Mouse (Mus musculus) liver, embryonic 13.5 days (tissue): Measurements from ENCODE around the gene Stip1. TPM values are rescaled to one million over a fixed set of nuclear protein-coding genes. Genes with fewer than 3 reads are reported as not detected.

Source experiments
- ATAC-seq: fragments of 200-750 bp; cut with Nextera tagmentation; 2 replicates; pipeline ENCODE4 v1.8.0; 2017; ENCODE audit warnings: low read depth, mild to moderate bottlenecking, moderate number of reproducible peaks, moderate library complexity
- DNase-seq: peaks from one replicate; pipeline ENCODE4 v3.0.0; 2022
- H3K27ac ChIP-seq: fragments of 300-500 bp; sonication (generic); 2 replicates; pipeline ENCODE4 v1.5.1; 2015; ENCODE audit warnings: moderate library complexity, mild to moderate bottlenecking, inconsistent platforms
- H3K27me3 ChIP-seq: fragments of 300-500 bp; sonication (generic); 2 replicates; pipeline ENCODE4 v1.6.1; 2015; ENCODE audit warnings: mild to moderate bottlenecking, inconsistent platforms
- H3K36me3 ChIP-seq: fragments of 300-500 bp; sonication (generic); 2 replicates; pipeline ENCODE4 v1.6.1; 2015; ENCODE audit warnings: mild to moderate bottlenecking, inconsistent platforms
- H3K4me1 ChIP-seq: fragments of 300-500 bp; sonication (generic); replicated peaks from 2 replicates; pipeline ENCODE4 v1.6.1; 2015; ENCODE audit warnings: inconsistent platforms
- H3K4me2 ChIP-seq: fragments of 300-500 bp; sonication (generic); 2 replicates; pipeline ENCODE4 v1.6.1; 2015; ENCODE audit warnings: inconsistent platforms, mild to moderate bottlenecking, moderate library complexity
- H3K4me3 ChIP-seq: fragments of 300-500 bp; sonication (generic); replicated peaks from 2 replicates; pipeline ENCODE4 v1.5.1; 2015; ENCODE audit warnings: mild to moderate bottlenecking, inconsistent platforms
- H3K9ac ChIP-seq: fragments of 300-500 bp; sonication (generic); 2 replicates; pipeline ENCODE4 v1.6.1; 2015; ENCODE audit warnings: mild to moderate bottlenecking, inconsistent platforms
- H3K9me3 ChIP-seq: fragments of 300-500 bp; sonication (generic); replicated peaks from 2 replicates; pipeline ENCODE4 v1.6.1; 2016; ENCODE audit warnings: inconsistent platforms
- WGBS: fragments of 180-500 bp; shearing (Covaris S2); methylation state at CpG from one replicate; pipeline ENCODE4 v1.1.7; 2015; ENCODE audit not compliant: insufficient replicate concordance; 5-methylcytosine and 5-hydroxymethylcytosine counted together
- polyA plus RNA-seq: library from polyadenylated mRNA; unstranded; fragments of >200 nt; fragmentation: Nextera tagmentation; extraction: Ambion mirVana; gene quantifications from 2 replicates; pipeline ENCODE4 v1.2.1, GENCODE M21; 2015

Stip1 gene
- polyA plus RNA-seq, 1 experiment from 2014 or later = 158 TPM

- DNase-seq = no peak
- no peaks in the 10 kb centered on the region for H3K9me3 ChIP-seq
- H3K27ac ChIP-seq = no peak overlapping the region
- no peak for ATAC-seq
- WGBS = 66% methylated on average over 6 of the region's 6 CpGs
- H3K4me2 ChIP-seq = no peak overlapping the region
- H3K9ac ChIP-seq = no peak overlapping the region
- H3K36me3 ChIP-seq = no peaks in the 10 kb centered on the region
- no peak overlapping the region for H3K4me3 ChIP-seq
- H3K27me3 ChIP-seq = peaks cover 56% of the 10 kb centered on the region
- H3K4me1 ChIP-seq = peaks cover 30% of the 10 kb centered on the region
Measured at GRCm38 (mm10) chr19:7072221-7072620, 32.5 kb upstream of the Stip1 start.

- Histone ChIP-seq H3K9me3 (no peaks in the 10 kb centered on the region), H3K27me3 (peaks cover 56% of the 10 kb centered on the region), H3K4me2 (no peak overlapping the region), H3K4me3 (no peak overlapping the region), H3K4me1 (peaks cover 45% of the 10 kb centered on the region), H3K27ac (no peak overlapping the region), H3K36me3 (no peaks in the 10 kb centered on the region), H3K9ac (no peak overlapping the region)
- ATAC-seq (no peak), DNase-seq (no peak)
- 23% methylated on average over 4 of the region's 4 CpGs for WGBS
Measured at GRCm38 (mm10) chr19:7070775-7071174, 31.0 kb upstream of the Stip1 start.

- Histone ChIP-seq H3K9me3 (no peaks in the 10 kb centered on the region), H3K27ac (no peak overlapping the region; the same call in 1 of the 2 replicates), H3K27me3 (peaks cover 56% of the 10 kb centered on the region), H3K36me3 (no peaks in the 10 kb centered on the region), H3K4me2 (peak overlapping the region; percentile 31; the same call in 1 of the 2 replicates), H3K4me1 (peaks cover 49% of the 10 kb centered on the region), H3K9ac (no peak overlapping the region), H3K4me3 (no peak overlapping the region)
- 21% methylated on average over 31 of the region's 35 CpGs for WGBS
- DNase-seq (no peak), ATAC-seq (no peak)
Measured at GRCm38 (mm10) chr19:7069781-7070763, 30.3 kb upstream of the Stip1 start.

- DNase-seq (no peak), ATAC-seq (no peak)
- Histone ChIP-seq H3K36me3 (no peaks in the 10 kb centered on the region), H3K27ac (no peak overlapping the region), H3K9ac (no peak overlapping the region), H3K4me3 (no peak overlapping the region), H3K9me3 (no peaks in the 10 kb centered on the region), H3K4me1 (peaks cover 49% of the 10 kb centered on the region), H3K27me3 (peaks cover 52% of the 10 kb centered on the region), H3K4me2 (no peak overlapping the region)
- WGBS = 59% methylated on average over 11 of the region's 11 CpGs
Measured at GRCm38 (mm10) chr19:7068661-7069531, 29.1 kb upstream of the Stip1 start.

GRCm38 (mm10) chr19:7068136-7068535 is 28.4 kb upstream of the Stip1 start:
- Histone ChIP-seq H3K27ac (no peak overlapping the region; the same call in 1 of the 2 replicates), H3K4me1 (peaks cover 46% of the 10 kb centered on the region), H3K9ac (peak overlapping the region; percentile 56; the same call in 1 of the 2 replicates), H3K27me3 (peaks cover 51% of the 10 kb centered on the region), H3K4me2 (peak overlapping the region; percentile 60), H3K4me3 (peak overlapping the region; percentile 21; the same call in 1 of the 2 replicates), H3K36me3 (no peaks in the 10 kb centered on the region), H3K9me3 (no peaks in the 10 kb centered on the region)
- ATAC-seq (no peak), DNase-seq (no peak)
- 7% methylated on average over 14 of the region's 14 CpGs for WGBS

GRCm38 (mm10) chr19:7067344-7068050 is 27.7 kb upstream of the Stip1 start:
- Histone ChIP-seq H3K27me3 (peaks cover 48% of the 10 kb centered on the region), H3K36me3 (no peaks in the 10 kb centered on the region), H3K27ac (peak overlapping the region; percentile 71), H3K4me1 (peaks cover 43% of the 10 kb centered on the region), H3K4me3 (peak overlapping the region; percentile 21), H3K4me2 (peak overlapping the region; percentile 60), H3K9me3 (no peaks in the 10 kb centered on the region), H3K9ac (peak overlapping the region; percentile 56)
- DNase-seq (peak; percentile 66), ATAC-seq (peak; percentile 86)
- WGBS = 22% methylated on average over 20 of the region's 20 CpGs

GRCm38 (mm10) chr19:7066828-7067342 is 27.1 kb upstream of the Stip1 start:
- Histone ChIP-seq H3K4me2 (peak overlapping the region; percentile 60), H3K9ac (peak overlapping the region; percentile 47; the same call in 1 of the 2 replicates), H3K36me3 (no peaks in the 10 kb centered on the region), H3K4me3 (peak overlapping the region; percentile 21; the same call in 1 of the 2 replicates), H3K9me3 (no peaks in the 10 kb centered on the region), H3K27me3 (peaks cover 42% of the 10 kb centered on the region), H3K4me1 (peaks cover 44% of the 10 kb centered on the region), H3K27ac (peak overlapping the region; percentile 71)
- 24% methylated on average over 7 of the region's 8 CpGs for WGBS
- ATAC-seq (peak; percentile 53), DNase-seq (no peak)

- H3K9me3 ChIP-seq = no peaks in the 10 kb centered on the region
- DNase-seq (no peak), ATAC-seq (no peak)
Measured at GRCm38 (mm10) chr19:7066034-7066827, 26.5 kb upstream of the Stip1 start.

GRCm38 (mm10) chr19:7064571-7064970 is 24.8 kb upstream of the Stip1 start:
- DNase-seq (peak; percentile 68), ATAC-seq (peak; percentile 30; the same call in 1 of the 2 replicates)
- Histone ChIP-seq H3K27me3 (peaks cover 20% of the 10 kb centered on the region), H3K36me3 (no peaks in the 10 kb centered on the region), H3K4me3 (no peak overlapping the region), H3K9ac (no peak overlapping the region), H3K27ac (no peak overlapping the region), H3K4me1 (peaks cover 43% of the 10 kb centered on the region), H3K4me2 (no peak overlapping the region), H3K9me3 (no peaks in the 10 kb centered on the region)
- whole genome bisulfite sequencing = 6% methylated on average over 3 of the region's 3 CpGs

More at GRCm38 (mm10) chr19:7066034-7066827, 26.5 kb upstream of the Stip1 start:
- H3K27ac ChIP-seq = peak overlapping the region; percentile 71
- peaks cover 37% of the 10 kb centered on the region for H3K27me3 ChIP-seq
- peak overlapping the region; percentile 60 for H3K4me2 ChIP-seq
- WGBS = 39% methylated on average over 15 of the region's 15 CpGs
- peak overlapping the region; percentile 47 for H3K9ac ChIP-seq
- peaks cover 50% of the 10 kb centered on the region for H3K4me1 ChIP-seq
- no peaks in the 10 kb centered on the region for H3K36me3 ChIP-seq
- no peak overlapping the region for H3K4me3 ChIP-seq

GRCm38 (mm10) chr19:7062916-7063315 is 23.1 kb upstream of the Stip1 start:
- 81% methylated on average over 8 of the region's 8 CpGs for whole genome bisulfite sequencing
- no peak overlapping the region for H3K4me2 ChIP-seq
- H3K27ac ChIP-seq = no peak overlapping the region
- H3K9ac ChIP-seq = no peak overlapping the region
- no peaks in the 10 kb centered on the region for H3K36me3 ChIP-seq
- peaks cover 38% of the 10 kb centered on the region for H3K4me1 ChIP-seq
- 0 out of 2 replicates have a peak, but pooled peaks cover 5% of the 10 kb centered on the region for H3K27me3 ChIP-seq
- no peak overlapping the region for H3K4me3 ChIP-seq
- ATAC-seq (no peak), DNase-seq (no peak)
- no peaks in the 10 kb centered on the region for H3K9me3 ChIP-seq
